Mouse (Mus musculus) erythroblast, embryonic 14.5 days (primary cell): ENCODE measurements around the gene Uqcrh.

Source experiments
- GATA1 ChIP-seq: IDR thresholded peaks from 2 replicates; pipeline ENCODE4 v1.6.1; 2012; ENCODE audit warnings: low read length, inconsistent platforms, mixed read lengths
- TAL1 ChIP-seq: IDR thresholded peaks from 3 replicates; pipeline ENCODE4 v1.6.1; 2012; ENCODE audit warnings: low read length, inconsistent platforms, mixed read lengths

DNA sequence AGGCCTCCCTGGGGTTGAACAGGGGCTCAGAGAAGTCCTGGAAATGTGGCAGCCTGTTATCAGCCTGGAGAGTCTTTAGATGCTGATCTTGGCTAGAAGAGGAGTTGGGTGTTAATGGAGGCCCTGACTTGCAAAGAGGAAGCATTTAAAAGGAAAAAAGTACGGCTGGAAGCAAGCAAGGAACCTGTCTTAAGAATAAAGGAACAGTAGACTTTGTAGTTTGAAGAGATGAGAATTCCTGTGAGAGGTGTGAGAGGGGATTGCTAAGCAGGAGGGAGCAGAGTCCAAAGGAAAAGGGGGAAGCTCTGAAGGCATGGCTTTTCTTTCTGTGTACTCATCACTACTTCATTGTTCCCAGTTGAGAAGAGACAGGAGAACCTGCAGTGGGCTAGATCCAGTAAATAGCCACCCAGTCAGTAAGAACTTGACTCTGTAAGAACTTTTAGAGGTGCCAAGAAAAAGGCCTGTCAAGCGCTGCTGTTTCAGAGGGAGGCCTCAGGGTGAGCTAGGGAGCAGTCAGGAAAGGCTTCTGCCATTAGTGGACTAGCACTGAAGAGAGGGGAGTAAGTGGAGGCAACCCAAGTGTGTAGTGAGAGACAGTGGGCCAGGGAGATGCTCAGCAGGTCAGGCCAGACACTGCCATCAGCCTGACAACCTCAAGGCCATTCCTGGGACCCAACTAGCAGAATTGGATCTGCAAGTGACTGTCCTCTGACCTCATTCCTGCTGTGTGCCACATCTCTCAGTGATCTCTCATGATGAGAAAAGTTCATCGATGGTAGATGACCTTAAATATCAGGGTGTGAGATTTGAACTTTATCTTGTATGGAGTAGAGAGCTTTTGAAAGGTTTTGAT is 2.6 kb upstream of the Uqcrh start:
- TF ChIP-seq TAL1, result no peak; the same call in 2 of the 3 replicates
- no peak for TF ChIP-seq GATA1
